Mouse (Mus musculus) heart, postnatal 0 days (tissue): Measurements from ENCODE around the gene Dcp1a.

Experiments used
- CTCF ChIP-seq: IDR thresholded peaks from 2 replicates; pipeline ENCODE4 v1.5.1; 2016; ENCODE audit warnings: antibody characterized with exemption, control low read depth, low read depth
- EP300 ChIP-seq: IDR thresholded peaks from 2 replicates; pipeline ENCODE4 v1.6.1; 2016; ENCODE audit warnings: antibody characterized with exemption, low read depth

GRCm38 (mm10) chr14:30519323-30519722, 40.0 kb downstream of the Dcp1a start:
- no peak for TF ChIP-seq CTCF
- no peak for TF ChIP-seq EP300
